Mouse (Mus musculus): ENCODE measurements around the gene Dpp6. TPM values are rescaled to one million over a fixed set of nuclear protein-coding genes. Genes with fewer than 3 reads are reported as not detected.
A peak's percentile ranks its signal among the peaks of the same experiment; 100 is the strongest.

The Dpp6 gene
- total RNA-seq, 2 experiments from 2014 or later, result 171 to 189 TPM

- no peak for DNase-seq (ENCODE audit: low spot score in 2 of 2)
- intact Hi-C loops (cut with DNase I), result no loop called here
Observed at GRCm38 (mm10) chr5:27155671-27156070, 338.7 kb downstream of the Dpp6 start.

GRCm38 (mm10) chr5:27156366-27156765, 339.4 kb downstream of the Dpp6 start:
- DNase-seq (ENCODE audit: low spot score in 2 of 2), result no peak
- intact Hi-C loops (cut with DNase I), result no loop called here

GRCm38 (mm10) chr5:27161122-27161645, 344.2 kb downstream of the Dpp6 start:
- intact Hi-C loops (cut with DNase I), result no loop called here
- no peak for DNase-seq (ENCODE audit: low spot score in 2 of 2)

GRCm38 (mm10) chr5:27168550-27168949, 351.5 kb downstream of the Dpp6 start:
- DNase-seq (ENCODE audit: low spot score in 2 of 2), result no peak
- intact Hi-C loops (cut with DNase I), result no loop called here

- DNase-seq (ENCODE audit: low spot score in 2 of 2), result no peak
- intact Hi-C loops (cut with DNase I), result no loop called here
Observed at GRCm38 (mm10) chr5:27184963-27185362, 368.0 kb downstream of the Dpp6 start.

GRCm38 (mm10) chr5:27191242-27191969, 374.4 kb downstream of the Dpp6 start:
- DNase-seq (ENCODE audit: low spot score in 2 of 2), result no peak
- intact Hi-C loops (cut with DNase I), result no loop called here

- no peak for DNase-seq (ENCODE audit: low spot score in 2 of 2)
- intact Hi-C loops (cut with DNase I), result no loop called here
Observed at GRCm38 (mm10) chr5:27194157-27194556, 377.2 kb downstream of the Dpp6 start.

- intact Hi-C loops (cut with DNase I), result no loop called here
Observed at GRCm38 (mm10) chr5:27194975-27195374, 378.0 kb downstream of the Dpp6 start.

GRCm38 (mm10) chr5:27200581-27201341, 383.8 kb downstream of the Dpp6 start:
- intact Hi-C loops (cut with DNase I), result loop anchor here (2.0 to 5.0 kb wide), 2 partner anchors 123 to 124 kb away; no protein-coding TSS in a partner anchor
- peak; percentile 25 to 32 for DNase-seq (ENCODE audit: low spot score in 2 of 2)

More at GRCm38 (mm10) chr5:27194975-27195374, 378.0 kb downstream of the Dpp6 start:
- DNase-seq (ENCODE audit: low spot score in 2 of 2), result no peak

GRCm38 (mm10) chr5:27203131-27203530, 386.1 kb downstream of the Dpp6 start:
- intact Hi-C loops (cut with DNase I), result loop anchor here (5.0 kb wide), 1 partner anchor 126 kb away; no protein-coding TSS in a partner anchor
- DNase-seq (ENCODE audit: low spot score in 2 of 2), result no peak

GRCm38 (mm10) chr5:27204721-27205120, 387.7 kb downstream of the Dpp6 start:
- intact Hi-C loops (cut with DNase I), result loop anchor here (5.0 kb wide), 1 partner anchor 127 kb away; no protein-coding TSS in a partner anchor
- DNase-seq (ENCODE audit: low spot score in 2 of 2), result peak in 1 of 2 experiments; percentile 19

GRCm38 (mm10) chr5:27205754-27206153, 388.8 kb downstream of the Dpp6 start:
- intact Hi-C loops (cut with DNase I), result no loop called here
- DNase-seq (ENCODE audit: low spot score in 2 of 2), result no peak

GRCm38 (mm10) chr5:27206213-27206612, 389.2 kb downstream of the Dpp6 start:
- intact Hi-C loops (cut with DNase I), result no loop called here

GRCm38 (mm10) chr5:27220116-27220515, 403.1 kb downstream of the Dpp6 start:
- intact Hi-C loops (cut with DNase I), result no loop called here
- DNase-seq (ENCODE audit: low spot score in 2 of 2), result no peak

More at GRCm38 (mm10) chr5:27206213-27206612, 389.2 kb downstream of the Dpp6 start:
- no peak for DNase-seq (ENCODE audit: low spot score in 2 of 2)

GRCm38 (mm10) chr5:27242078-27242477, 425.1 kb downstream of the Dpp6 start:
- DNase-seq (ENCODE audit: low spot score in 2 of 2), result no peak
- intact Hi-C loops (cut with DNase I), result no loop called here

- intact Hi-C loops (cut with DNase I), result no loop called here
- no peak for DNase-seq (ENCODE audit: low spot score in 2 of 2)
Observed at GRCm38 (mm10) chr5:27243226-27243625, 426.2 kb downstream of the Dpp6 start.

- intact Hi-C loops (cut with DNase I), result no loop called here
- no peak for DNase-seq (ENCODE audit: low spot score in 2 of 2)
Observed at GRCm38 (mm10) chr5:27247793-27248192, 430.8 kb downstream of the Dpp6 start.

- intact Hi-C loops (cut with DNase I), result no loop called here
Observed at GRCm38 (mm10) chr5:27248685-27249084, 431.7 kb downstream of the Dpp6 start.

GRCm38 (mm10) chr5:27249951-27250350, 432.9 kb downstream of the Dpp6 start:
- intact Hi-C loops (cut with DNase I), result no loop called here
- DNase-seq (ENCODE audit: low spot score in 2 of 2), result no peak

More at GRCm38 (mm10) chr5:27248685-27249084, 431.7 kb downstream of the Dpp6 start:
- DNase-seq (ENCODE audit: low spot score in 2 of 2), result no peak

GRCm38 (mm10) chr5:27250906-27251305, 433.9 kb downstream of the Dpp6 start:
- no peak for DNase-seq (ENCODE audit: low spot score in 2 of 2)
- intact Hi-C loops (cut with DNase I), result no loop called here
